Mouse (Mus musculus): ENCODE results near the gene Mapk10. TPM values are rescaled to one million over a fixed set of nuclear protein-coding genes. Genes with fewer than 3 reads are reported as not detected.

Gene Mapk10
- polyA plus RNA-seq, 1 experiment from 2014 or later = 86.6 TPM

DNA sequence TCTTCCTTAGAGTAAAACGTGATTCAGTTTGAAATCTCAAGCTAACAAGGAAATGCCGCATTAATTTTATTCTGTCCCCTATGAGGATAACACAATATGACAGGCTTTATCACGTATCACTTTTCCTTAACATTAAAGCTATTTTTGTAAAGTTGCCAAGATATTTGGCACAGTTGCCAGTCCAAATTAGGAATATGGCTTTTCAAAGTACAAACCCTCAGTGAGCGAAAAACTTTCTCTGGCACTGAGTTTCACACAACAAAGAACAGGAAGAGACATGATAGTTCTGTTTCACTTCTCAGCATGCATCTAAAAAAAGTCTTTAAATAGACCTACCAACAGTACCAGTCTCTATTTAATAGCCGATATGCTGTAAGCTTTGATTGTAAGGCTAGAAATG lies 107.1 kb downstream of the Mapk10 start:
- Histone ChIP-seq H3K9ac (no peak overlapping the region), H3K4me2 (replicated peaks) (no peak overlapping the region), H3K4me1 (replicated peaks; ENCODE audit: control insufficient read depth, insufficient read depth, low read length) (no peaks in the 10 kb centered on the region), H3K36me3 (replicated peaks; ENCODE audit: control insufficient read depth, insufficient read depth) (no peaks in the 10 kb centered on the region), H3K4me3 (replicated peaks; ENCODE audit: low read length) (no peak overlapping the region), H3K9me3 (ENCODE audit: control insufficient read depth, low read length) (no peaks in the 10 kb centered on the region), H3K27me3 (ENCODE audit: control insufficient read depth, insufficient read depth, low read length) (no peaks in the 10 kb centered on the region), H3K27ac (no peak overlapping the region)
- ATAC-seq (ENCODE audit: low FRiP score) = no peak
- WGBS = 76% methylated on average over 5 of the region's 5 CpGs
- DNase-seq (ENCODE audit: low spot score) = no peak

DNA sequence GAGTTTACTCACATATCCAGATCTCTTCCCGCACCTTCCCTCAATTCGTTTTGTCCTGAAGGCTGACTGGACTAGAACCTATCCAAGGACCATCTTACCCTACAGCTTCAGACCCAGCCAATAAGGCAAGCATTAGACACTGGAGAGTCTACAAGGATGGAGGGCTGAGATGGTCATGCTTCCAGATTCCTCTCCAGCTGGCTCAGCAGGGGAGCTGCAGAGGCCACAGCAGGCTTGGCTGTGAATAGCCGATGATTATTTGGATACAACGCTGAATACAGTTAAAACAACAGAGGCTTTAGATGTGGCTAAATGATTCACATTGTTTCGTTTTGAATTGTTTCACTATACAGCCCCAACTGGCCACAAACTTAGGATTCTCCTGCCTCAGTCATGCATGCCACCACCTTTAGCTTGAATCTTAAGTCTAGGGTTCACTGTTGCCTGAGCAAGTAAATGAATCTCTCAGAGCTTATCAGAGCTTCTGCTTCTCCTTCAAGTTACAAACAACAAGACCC lies 108.2 kb downstream of the Mapk10 start:
- DNase-seq (ENCODE audit: low spot score) = no peak
- 75% methylated on average over 5 of the region's 5 CpGs for WGBS
- Histone ChIP-seq H3K4me2 (replicated peaks) (no peak overlapping the region), H3K9ac (no peak overlapping the region), H3K27me3 (ENCODE audit: control insufficient read depth, insufficient read depth, low read length) (no peaks in the 10 kb centered on the region), H3K36me3 (replicated peaks; ENCODE audit: control insufficient read depth, insufficient read depth) (no peaks in the 10 kb centered on the region), H3K9me3 (ENCODE audit: control insufficient read depth, low read length) (no peaks in the 10 kb centered on the region), H3K27ac (no peak overlapping the region), H3K4me3 (replicated peaks; ENCODE audit: low read length) (no peak overlapping the region), H3K4me1 (replicated peaks; ENCODE audit: control insufficient read depth, insufficient read depth, low read length) (no peaks in the 10 kb centered on the region)
- ATAC-seq (ENCODE audit: low FRiP score) = no peak

DNA sequence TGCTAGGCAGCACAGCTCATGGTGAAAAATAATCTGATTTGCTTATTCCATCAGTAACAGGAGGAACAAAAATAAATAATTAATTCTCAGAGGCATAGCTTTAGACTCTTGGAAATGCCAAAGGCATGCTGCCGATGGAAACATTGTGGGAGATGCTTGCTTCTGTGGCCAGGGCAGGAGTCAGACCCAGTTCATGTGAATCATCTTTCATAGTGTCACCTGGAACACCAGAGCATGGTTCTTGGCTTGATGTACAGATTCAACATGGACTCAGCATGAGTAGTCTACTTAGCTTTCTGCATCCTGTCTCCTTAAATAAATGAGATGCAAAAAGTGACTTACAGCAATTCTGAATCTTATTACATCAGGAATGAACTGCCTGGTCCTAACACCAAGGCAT lies 109.0 kb downstream of the Mapk10 start:
- Histone ChIP-seq H3K27ac (no peak overlapping the region), H3K9me3 (ENCODE audit: control insufficient read depth, low read length) (no peaks in the 10 kb centered on the region), H3K9ac (no peak overlapping the region), H3K4me1 (replicated peaks; ENCODE audit: control insufficient read depth, insufficient read depth, low read length) (no peaks in the 10 kb centered on the region), H3K4me3 (replicated peaks; ENCODE audit: low read length) (no peak overlapping the region), H3K36me3 (replicated peaks; ENCODE audit: control insufficient read depth, insufficient read depth) (no peaks in the 10 kb centered on the region), H3K4me2 (replicated peaks) (no peak overlapping the region), H3K27me3 (ENCODE audit: control insufficient read depth, insufficient read depth, low read length) (no peaks in the 10 kb centered on the region)
- ATAC-seq (ENCODE audit: low FRiP score) (no peak), DNase-seq (ENCODE audit: low spot score) (no peak)
- 61% methylated on average over 1 of the region's 1 CpGs for WGBS

DNA sequence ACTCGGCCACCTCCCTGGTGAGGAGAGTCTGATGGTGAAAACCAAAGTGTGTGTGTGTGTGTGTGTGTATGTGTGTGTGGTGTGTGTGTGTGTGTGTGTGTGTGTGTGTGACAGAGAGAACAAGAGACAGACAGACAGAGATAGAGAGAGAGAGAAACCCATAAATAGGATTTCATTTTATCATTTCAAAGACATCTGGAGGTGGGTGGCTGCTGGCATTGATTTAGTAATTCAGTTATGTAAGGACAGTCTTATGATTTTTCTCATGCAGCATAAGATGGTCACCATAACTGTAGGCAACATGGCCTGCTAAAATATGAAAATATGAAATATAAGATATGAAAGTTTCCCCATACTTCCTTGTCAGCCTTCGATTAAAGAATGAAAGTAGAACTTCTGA lies 117.0 kb downstream of the Mapk10 start:
- Histone ChIP-seq H3K4me2 (replicated peaks) (no peak overlapping the region), H3K4me1 (replicated peaks; ENCODE audit: control insufficient read depth, insufficient read depth, low read length) (no peaks in the 10 kb centered on the region), H3K36me3 (replicated peaks; ENCODE audit: control insufficient read depth, insufficient read depth) (no peaks in the 10 kb centered on the region), H3K27ac (no peak overlapping the region), H3K9ac (no peak overlapping the region), H3K9me3 (ENCODE audit: control insufficient read depth, low read length) (no peaks in the 10 kb centered on the region), H3K27me3 (ENCODE audit: control insufficient read depth, insufficient read depth, low read length) (no peaks in the 10 kb centered on the region), H3K4me3 (replicated peaks; ENCODE audit: low read length) (no peak overlapping the region)
- ATAC-seq (ENCODE audit: low FRiP score) (no peak), DNase-seq (ENCODE audit: low spot score) (no peak)
- 93% methylated on average over 2 of the region's 2 CpGs for WGBS

DNA sequence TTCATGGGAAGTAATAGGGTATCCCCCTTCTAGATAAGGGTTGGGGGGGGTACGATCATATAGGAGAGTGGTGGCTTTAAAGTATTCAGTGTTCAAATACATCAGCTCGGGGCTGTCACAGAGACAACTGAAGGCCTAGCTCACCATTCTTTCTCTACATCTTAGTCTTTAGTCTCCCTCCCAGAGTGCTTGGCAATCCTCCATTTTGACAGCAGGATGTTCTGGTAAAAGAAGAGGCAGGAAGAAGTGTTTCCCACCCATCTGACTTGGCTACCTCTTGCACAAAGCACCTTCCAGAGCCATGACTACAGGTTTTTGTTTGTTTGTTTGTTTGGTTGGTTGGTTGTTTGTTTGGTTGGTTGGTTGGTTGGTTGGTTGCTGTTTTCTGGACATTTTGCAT lies 125.3 kb downstream of the Mapk10 start:
- WGBS = 72% methylated on average over 2 of the region's 2 CpGs
- DNase-seq (ENCODE audit: low spot score) (no peak), ATAC-seq (ENCODE audit: low FRiP score) (no peak)
- Histone ChIP-seq H3K4me3 (replicated peaks; ENCODE audit: low read length) (no peak overlapping the region), H3K27ac (no peak overlapping the region), H3K36me3 (replicated peaks; ENCODE audit: control insufficient read depth, insufficient read depth) (no peaks in the 10 kb centered on the region), H3K9ac (no peak overlapping the region), H3K27me3 (ENCODE audit: control insufficient read depth, insufficient read depth, low read length) (no peaks in the 10 kb centered on the region), H3K4me2 (replicated peaks) (no peak overlapping the region), H3K9me3 (ENCODE audit: control insufficient read depth, low read length) (no peaks in the 10 kb centered on the region), H3K4me1 (replicated peaks; ENCODE audit: control insufficient read depth, insufficient read depth, low read length) (0 out of 2 replicates have a peak, but pooled peaks cover 5% of the 10 kb centered on the region)

DNA sequence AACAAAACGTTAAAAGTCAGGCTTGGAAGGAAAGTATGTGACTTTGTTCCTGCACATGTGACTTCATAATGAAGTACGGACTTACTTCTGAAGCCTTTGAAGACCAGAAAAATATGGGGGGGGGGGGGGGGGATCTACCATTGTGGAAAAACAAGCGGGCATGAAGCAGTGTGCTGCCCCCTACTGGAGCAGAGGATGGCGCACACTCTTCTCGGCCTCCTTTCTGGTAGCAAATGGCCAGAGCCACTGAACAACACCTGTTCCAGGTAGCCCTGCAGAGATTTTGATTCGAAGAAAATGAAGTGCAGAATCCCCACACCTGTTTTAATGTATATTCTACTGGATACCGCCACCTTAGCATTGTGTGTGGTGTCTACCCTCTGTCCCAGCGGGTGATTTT lies 135.7 kb downstream of the Mapk10 start:
- DNase-seq (ENCODE audit: low spot score) = no peak
- Histone ChIP-seq H3K4me2 (replicated peaks) (no peak overlapping the region), H3K4me1 (replicated peaks; ENCODE audit: control insufficient read depth, insufficient read depth, low read length) (peaks cover 12% of the 10 kb centered on the region; the same call in 1 of the 2 replicates), H3K9me3 (ENCODE audit: control insufficient read depth, low read length) (no peaks in the 10 kb centered on the region), H3K9ac (no peak overlapping the region), H3K27me3 (ENCODE audit: control insufficient read depth, insufficient read depth, low read length) (no peaks in the 10 kb centered on the region), H3K4me3 (replicated peaks; ENCODE audit: low read length) (no peak overlapping the region), H3K36me3 (replicated peaks; ENCODE audit: control insufficient read depth, insufficient read depth) (no peaks in the 10 kb centered on the region), H3K27ac (no peak overlapping the region)
- 55% methylated on average over 8 of the region's 8 CpGs for WGBS
- no peak for ATAC-seq (ENCODE audit: low FRiP score)

DNA sequence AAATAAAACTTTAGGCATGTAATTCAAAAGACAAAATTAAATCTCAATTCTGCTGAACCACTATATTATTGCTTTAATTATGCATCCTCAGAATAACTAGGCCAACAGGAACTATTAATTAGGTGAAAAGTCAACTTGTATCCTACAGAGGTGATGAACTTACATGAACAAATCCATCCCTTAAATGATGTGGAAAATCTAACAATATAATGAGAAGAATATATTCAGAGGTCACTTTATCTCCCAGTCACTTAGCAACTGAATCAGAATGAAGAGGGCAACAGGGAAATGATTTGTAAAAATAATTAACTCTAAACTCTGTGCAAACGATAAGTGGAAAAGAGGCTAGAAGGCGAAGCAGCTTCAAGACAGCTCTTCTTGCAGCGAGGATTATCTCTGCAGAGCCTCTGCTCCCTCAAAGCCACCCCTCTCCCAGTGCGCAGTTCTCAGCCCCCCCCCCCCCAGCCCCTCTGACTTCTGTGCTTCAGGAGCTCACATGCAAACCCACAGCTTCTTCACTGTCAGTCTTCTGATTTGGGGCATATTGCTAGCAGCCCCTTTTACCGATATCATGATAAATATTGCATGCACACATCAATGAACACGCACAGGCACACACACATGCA lies 138.8 kb downstream of the Mapk10 start:
- Histone ChIP-seq H3K9ac (no peak overlapping the region), H3K9me3 (ENCODE audit: control insufficient read depth, low read length) (no peaks in the 10 kb centered on the region), H3K27me3 (ENCODE audit: control insufficient read depth, insufficient read depth, low read length) (no peaks in the 10 kb centered on the region), H3K36me3 (replicated peaks; ENCODE audit: control insufficient read depth, insufficient read depth) (no peaks in the 10 kb centered on the region), H3K27ac (peak overlapping the region; percentile 45; the same call in 1 of the 2 replicates), H3K4me3 (replicated peaks; ENCODE audit: low read length) (no peak overlapping the region), H3K4me1 (replicated peaks; ENCODE audit: control insufficient read depth, insufficient read depth, low read length) (peaks cover 12% of the 10 kb centered on the region; the same call in 1 of the 2 replicates), H3K4me2 (replicated peaks) (0 out of 2 replicates have a peak overlapping the region, but pooled peaks have one; percentile 15)
- ATAC-seq (ENCODE audit: low FRiP score) (no peak), DNase-seq (ENCODE audit: low spot score) (no peak)
- WGBS = 43% methylated on average over 6 of the region's 6 CpGs

DNA sequence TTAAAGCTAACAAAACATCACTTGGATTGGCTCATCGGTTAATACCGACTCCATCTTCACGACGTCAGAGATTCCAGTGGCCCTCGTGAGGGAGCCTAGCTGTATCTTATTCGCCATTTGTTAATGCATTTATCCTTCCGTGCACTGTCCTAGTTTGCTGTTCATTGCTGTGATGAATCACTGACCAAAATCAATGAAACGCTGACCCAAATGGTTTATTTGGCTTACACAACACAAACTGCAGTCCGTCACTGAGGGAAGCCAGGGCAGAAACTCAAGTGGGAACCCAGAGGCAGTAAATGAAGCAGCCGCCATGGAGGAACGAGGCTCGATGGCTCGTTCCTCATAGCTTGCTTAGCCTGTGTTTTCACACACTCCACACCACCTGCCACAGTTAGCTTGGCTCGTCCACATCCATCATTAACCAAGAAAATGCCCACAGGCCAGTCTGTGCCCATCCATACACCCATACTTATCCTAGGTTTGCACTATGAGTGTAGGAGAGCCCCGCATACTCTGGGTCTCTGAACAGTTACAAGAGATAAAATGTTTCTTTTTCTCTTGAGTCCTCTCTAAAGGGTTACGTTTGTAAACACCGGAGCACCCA lies 140.0 kb downstream of the Mapk10 start:
- H3K27me3 ChIP-seq (ENCODE audit: control insufficient read depth, insufficient read depth, low read length) = no peaks in the 10 kb centered on the region
- no peak overlapping the region for H3K4me3 ChIP-seq (replicated peaks; ENCODE audit: low read length)
- 76% methylated on average over 17 of the region's 17 CpGs for WGBS
- no peak overlapping the region for H3K27ac ChIP-seq
- no peaks in the 10 kb centered on the region for H3K9me3 ChIP-seq (ENCODE audit: control insufficient read depth, low read length)
- no peak for ATAC-seq (ENCODE audit: low FRiP score)
- DNase-seq (ENCODE audit: low spot score) = no peak
- peaks cover 12% of the 10 kb centered on the region; the same call in 1 of the 2 replicates for H3K4me1 ChIP-seq (replicated peaks; ENCODE audit: control insufficient read depth, insufficient read depth, low read length)
- no peaks in the 10 kb centered on the region for H3K36me3 ChIP-seq (replicated peaks; ENCODE audit: control insufficient read depth, insufficient read depth)
- no peak overlapping the region for H3K9ac ChIP-seq
- no peak overlapping the region for H3K4me2 ChIP-seq (replicated peaks)

DNA sequence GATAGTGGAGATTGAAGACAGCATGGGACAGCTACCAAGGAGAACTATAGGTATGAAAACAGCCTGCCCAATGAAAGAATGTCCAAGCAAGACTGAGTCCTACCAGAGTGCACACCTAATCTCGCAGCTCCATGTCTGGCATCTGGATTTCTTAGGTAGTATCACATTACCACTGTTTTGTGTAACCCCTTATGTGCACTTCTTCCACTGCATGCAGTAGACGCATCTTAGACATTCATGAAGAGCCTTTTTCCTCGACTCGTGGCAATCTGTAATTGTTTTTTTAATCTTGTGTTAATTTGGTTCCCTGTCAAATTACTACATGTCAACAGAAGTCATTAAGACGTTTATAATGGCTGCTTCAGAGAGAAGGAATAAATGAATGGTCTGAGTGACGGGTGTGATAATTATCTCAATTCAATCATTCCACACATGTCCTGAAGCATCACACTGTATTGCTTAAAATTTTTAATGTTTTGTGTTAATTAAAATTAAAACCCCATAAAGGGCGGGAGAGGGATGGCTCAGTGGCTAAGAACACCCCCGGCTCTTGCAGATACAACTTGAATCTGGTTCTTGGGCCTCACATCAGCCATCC lies 160.7 kb downstream of the Mapk10 start:
- ATAC-seq (ENCODE audit: low FRiP score) = no peak
- H3K27ac ChIP-seq = no peak overlapping the region
- DNase-seq (ENCODE audit: low spot score) = no peak
- H3K27me3 ChIP-seq (ENCODE audit: control insufficient read depth, insufficient read depth, low read length) = no peaks in the 10 kb centered on the region
- H3K36me3 ChIP-seq (replicated peaks; ENCODE audit: control insufficient read depth, insufficient read depth) = no peaks in the 10 kb centered on the region
- no peaks in the 10 kb centered on the region for H3K4me1 ChIP-seq (replicated peaks; ENCODE audit: control insufficient read depth, insufficient read depth, low read length)
- WGBS = 59% methylated on average over 8 of the region's 8 CpGs
- H3K9ac ChIP-seq = no peak overlapping the region
- H3K9me3 ChIP-seq (ENCODE audit: control insufficient read depth, low read length) = no peaks in the 10 kb centered on the region
- H3K4me2 ChIP-seq (replicated peaks) = no peak overlapping the region
- no peak overlapping the region for H3K4me3 ChIP-seq (replicated peaks; ENCODE audit: low read length)
